Mouse (Mus musculus) splenic B cell, adult 2 months (primary cell): ENCODE measurements around the gene Arrdc4.
A peak's percentile ranks its signal among the peaks of the same experiment; 100 is the strongest.

Experiments
- DNase-seq: peaks from one replicate; pipeline ENCODE4 v3.0.0-alpha.2; 2011; ENCODE audit warnings: low read depth, low spot score
- H3K27me3 ChIP-seq: 2 replicates; pipeline ENCODE4 v1.6.1; 2012; ENCODE audit warnings: mild to moderate bottlenecking, low read length, moderate library complexity, mixed read lengths; ENCODE audit not compliant: control insufficient read depth, poor library complexity, insufficient read depth, severe bottlenecking
- H3K36me3 ChIP-seq: 2 replicates; pipeline ENCODE4 v1.6.1; 2012; ENCODE audit warnings: mild to moderate bottlenecking, low read length, moderate library complexity, mixed read lengths; ENCODE audit not compliant: control insufficient read depth, poor library complexity, insufficient read depth, severe bottlenecking

The Arrdc4 gene

GRCm38 (mm10) chr7:68748761-68749635 lies at the start of gene Arrdc4:
Gene Arrdc4, minus strand, starts transcription at chr7:68749241.
- Histone ChIP-seq H3K36me3 (no peaks in the 10 kb centered on the region), H3K27me3 (no peaks in the 10 kb centered on the region)
- peak; percentile 40 for DNase-seq

GRCm38 (mm10) chr7:68795578-68795977 lies 46.5 kb upstream of the Arrdc4 start:
- no peaks in the 10 kb centered on the region for H3K36me3 ChIP-seq

GRCm38 (mm10) chr7:68788711-68789110 lies 39.7 kb upstream of the Arrdc4 start:
- H3K36me3 ChIP-seq = no peaks in the 10 kb centered on the region
- DNase-seq = no peak
- H3K27me3 ChIP-seq = no peaks in the 10 kb centered on the region

More at GRCm38 (mm10) chr7:68795578-68795977, 46.5 kb upstream of the Arrdc4 start:
- no peak for DNase-seq
- no peaks in the 10 kb centered on the region for H3K27me3 ChIP-seq

GRCm38 (mm10) chr7:68771757-68772094 lies 22.7 kb upstream of the Arrdc4 start:
- DNase-seq = no peak
- Histone ChIP-seq H3K27me3 (no peaks in the 10 kb centered on the region; the same call in 1 of the 2 replicates), H3K36me3 (no peaks in the 10 kb centered on the region)

- no peaks in the 10 kb centered on the region for H3K36me3 ChIP-seq
- H3K27me3 ChIP-seq = no peaks in the 10 kb centered on the region; the same call in 1 of the 2 replicates
- DNase-seq = no peak
Observed at GRCm38 (mm10) chr7:68770894-68771756, 22.1 kb upstream of the Arrdc4 start.

- H3K27me3 ChIP-seq = no peaks in the 10 kb centered on the region; the same call in 1 of the 2 replicates
- DNase-seq = no peak
- H3K36me3 ChIP-seq = no peaks in the 10 kb centered on the region
Observed at GRCm38 (mm10) chr7:68765926-68766325, 16.9 kb upstream of the Arrdc4 start.

- no peak for DNase-seq
- no peaks in the 10 kb centered on the region for H3K36me3 ChIP-seq
Observed at GRCm38 (mm10) chr7:68759148-68759724, 10.2 kb upstream of the Arrdc4 start.

GRCm38 (mm10) chr7:68756656-68757204 lies 7.7 kb upstream of the Arrdc4 start:
- Histone ChIP-seq H3K36me3 (no peaks in the 10 kb centered on the region), H3K27me3 (no peaks in the 10 kb centered on the region)
- DNase-seq = no peak

More at GRCm38 (mm10) chr7:68759148-68759724, 10.2 kb upstream of the Arrdc4 start:
- H3K27me3 ChIP-seq = no peaks in the 10 kb centered on the region

GRCm38 (mm10) chr7:68749919-68750318 lies 878 bp upstream of the Arrdc4 start:
- Histone ChIP-seq H3K27me3 (no peaks in the 10 kb centered on the region), H3K36me3 (no peaks in the 10 kb centered on the region)
- DNase-seq = no peak

GRCm38 (mm10) chr7:68748361-68748760 lies 680 bp downstream of the Arrdc4 start:
- H3K27me3 ChIP-seq = no peaks in the 10 kb centered on the region
- DNase-seq = no peak
- H3K36me3 ChIP-seq = no peaks in the 10 kb centered on the region

GRCm38 (mm10) chr7:68744616-68745015 lies 4.4 kb downstream of the Arrdc4 start:
- H3K27me3 ChIP-seq = no peaks in the 10 kb centered on the region

GRCm38 (mm10) chr7:68744206-68744605 lies 4.8 kb downstream of the Arrdc4 start:
- no peak for DNase-seq
- Histone ChIP-seq H3K36me3 (no peaks in the 10 kb centered on the region), H3K27me3 (no peaks in the 10 kb centered on the region)

More at GRCm38 (mm10) chr7:68744616-68745015, 4.4 kb downstream of the Arrdc4 start:
- H3K36me3 ChIP-seq = no peaks in the 10 kb centered on the region
- DNase-seq = no peak

GRCm38 (mm10) chr7:68740763-68741162 lies 8.3 kb downstream of the Arrdc4 start:
- DNase-seq = no peak
- Histone ChIP-seq H3K27me3 (no peaks in the 10 kb centered on the region), H3K36me3 (no peaks in the 10 kb centered on the region)

- Histone ChIP-seq H3K36me3 (no peaks in the 10 kb centered on the region), H3K27me3 (no peaks in the 10 kb centered on the region)
- no peak for DNase-seq
Observed at GRCm38 (mm10) chr7:68738676-68739399, 10.2 kb downstream of the Arrdc4 start.
